ENCODE assay signal across 9 mouse cellular contexts in genomic region chr12:69204052-69204833, GRCm38 (mm10). TPM values are rescaled to one million over a fixed set of nuclear protein-coding genes. Genes with fewer than 3 reads are reported as not detected.
DNase-seq lines count a peak whose midpoint lies in the region; ATAC-seq lines count a peak whose summit lies in the region.
"Had no signal": no experiment of that assay in that cellular context is flagged by ENCODE, and none has a peak within 500 bp of the region (broad histone marks: within the 10 kb centered on the region; RNA-seq: fewer than 3 reads in every experiment).

Gm49384 (minus strand) TSS chr12:69204267.

- WGBS in liver, embryonic 13.5 days (ENCODE audit: insufficient replicate concordance), result 83% methylated on average over 16 of the region's 16 CpGs

- H3K4me3 ChIP-seq in liver, embryonic 13.5 days (replicated peaks), result no peak within 1 kb of the TSS

- H3K27me3 ChIP-seq in liver, embryonic 13.5 days, result no peaks in the 10 kb centered on the region

- no peak within 1 kb of the TSS for H3K9ac ChIP-seq in liver, embryonic 13.5 days
- H3K9ac ChIP-seq: liver, embryonic 14.5 days had no signal

- H3K4me1 ChIP-seq in liver, embryonic 13.5 days (replicated peaks), result peaks cover 7% of the 10 kb centered on the region

- no peaks in the 10 kb centered on the region for H3K9me3 ChIP-seq in liver, embryonic 13.5 days (replicated peaks)

- H3K27ac ChIP-seq in liver, embryonic 13.5 days, result no peak within 1 kb of the TSS
- H3K27ac ChIP-seq: liver, embryonic 14.5 days had no signal

- no peak within 1 kb of the TSS for H3K4me2 ChIP-seq in liver, embryonic 13.5 days

- no peak for ATAC-seq in erythroid progenitor cell, adult 5-6 weeks (replicated peaks; ENCODE audit: low FRiP score, poor library complexity, severe bottlenecking)
- no peak for ATAC-seq in liver, embryonic 13.5 days (ENCODE audit: low read depth)

- DNase-seq in thymus, postnatal 0 days (ENCODE audit: low spot score), result no peak
- no peak for DNase-seq in thymus, postnatal 14 days
- DNase-seq in liver, embryonic 13.5 days, result no peak
- no peak for DNase-seq in adipocyte (ENCODE audit: low spot score)
- DNase-seq in right cerebral cortex, postnatal 14 days, result no peak
- no peak for DNase-seq in adrenal gland, adult 2 months
- DNase-seq: cerebellum, adult 8-10 months had no signal

- H3K36me3 ChIP-seq in liver, embryonic 13.5 days, result peaks cover 80% of the 10 kb centered on the region

RNA-seq across cellular contexts. Expression of gene Gm49384, which starts in this region (rescaled TPM):
- polyA plus RNA-seq in thymus, postnatal 0 days (2015; fragmentation: Nextera tagmentation; extraction: Ambion mirVana), result 29.5 and 31.1 TPM in 2 replicates
- total RNA-seq in erythroid progenitor cell, adult 5-6 weeks (2015; ENCODE audit: low replicate concordance), result 17.6 and 23.8 TPM in 2 replicates
- 14.6 and 16.0 TPM in 2 replicates for total RNA-seq in erythroid progenitor cell, adult 5-6 weeks (2017; ENCODE audit: low replicate concordance)
- polyA plus RNA-seq in liver, embryonic 13.5 days (2015; fragmentation: Nextera tagmentation; extraction: Ambion mirVana), result 27.7 and 29.9 TPM in 2 replicates
- 1 to 10 TPM; 4.1 to 5.7 TPM for total RNA-seq in adrenal gland, adult 2 months (2021)
- polyA plus RNA-seq in adrenal gland, adult 2 months (2012; rRNA removed), result 0.16 TPM in 1 of 2 replicates, not detected in the other

Comparison
In these comparisons a context has a peak if more than half of its experiments do, and no peak if none do; other contexts are left out.
1. RNA of gene Gm49384 (polyA plus RNA-seq): 29.5 to 31.1 TPM in thymus, postnatal 0 days and 27.7 to 29.9 TPM in liver, embryonic 13.5 days; 0.16 TPM in adrenal gland, adult 2 months; every median in the first group is over 10 times any median in the second.